Mouse (Mus musculus): ENCODE results near the gene Ddit4.
"Not testable (repeated sequence)": the region's sequence is repeated elsewhere in the genome, so short reads cannot be mapped to it uniquely, and the experiment has no call there.

The Ddit4 gene

GRCm38 (mm10) chr10:59951211-59952151, at the start of gene Ddit4:
Ddit4 (minus strand) TSS chr10:59951834.
- DNase-seq (ENCODE audit: low spot score), result peak; percentile 96

GRCm38 (mm10) chr10:59999057-59999456, 47.4 kb upstream of the Ddit4 start:
- no peak for DNase-seq (ENCODE audit: low spot score)

DNA sequence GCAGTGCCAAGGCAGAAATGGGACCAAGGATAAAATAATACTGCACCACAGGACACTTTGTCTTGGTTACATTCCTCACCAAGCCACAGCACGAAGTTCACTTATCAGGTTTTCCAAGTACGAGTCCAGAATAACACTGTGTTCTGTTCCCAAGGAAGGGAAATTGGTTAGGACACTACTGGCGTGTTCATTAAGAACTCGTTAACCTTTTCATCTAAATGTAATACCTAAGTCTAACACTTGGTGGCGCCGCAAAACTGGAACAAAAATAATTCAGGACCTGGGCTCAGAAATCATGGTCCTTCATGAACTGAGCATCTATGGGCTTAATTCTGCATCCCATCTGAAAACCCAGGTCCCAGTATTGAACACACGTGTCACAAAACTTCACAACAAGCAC, 46.0 kb upstream of the Ddit4 start:
- peak; percentile 46 for DNase-seq (ENCODE audit: low spot score)

DNA sequence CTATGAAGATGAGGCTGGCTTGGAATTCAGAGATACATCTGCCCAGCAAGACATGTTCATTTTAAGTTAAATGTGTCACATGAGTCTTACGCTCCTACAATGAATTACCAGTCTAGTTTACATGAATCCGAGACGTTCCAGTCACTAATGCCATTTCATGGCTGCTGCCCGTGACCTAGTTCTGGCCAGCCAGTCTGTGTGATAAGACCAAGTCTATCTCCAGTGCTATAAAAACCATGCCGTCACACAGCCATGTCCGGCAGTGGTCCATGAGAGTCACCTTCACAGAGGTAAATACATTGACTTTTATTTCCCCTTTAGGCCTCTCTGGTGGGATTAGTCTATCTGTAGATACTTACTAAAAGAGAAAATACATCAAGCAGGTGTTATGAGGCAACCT, 44.3 kb upstream of the Ddit4 start:
- no peak for DNase-seq (ENCODE audit: low spot score)

DNA sequence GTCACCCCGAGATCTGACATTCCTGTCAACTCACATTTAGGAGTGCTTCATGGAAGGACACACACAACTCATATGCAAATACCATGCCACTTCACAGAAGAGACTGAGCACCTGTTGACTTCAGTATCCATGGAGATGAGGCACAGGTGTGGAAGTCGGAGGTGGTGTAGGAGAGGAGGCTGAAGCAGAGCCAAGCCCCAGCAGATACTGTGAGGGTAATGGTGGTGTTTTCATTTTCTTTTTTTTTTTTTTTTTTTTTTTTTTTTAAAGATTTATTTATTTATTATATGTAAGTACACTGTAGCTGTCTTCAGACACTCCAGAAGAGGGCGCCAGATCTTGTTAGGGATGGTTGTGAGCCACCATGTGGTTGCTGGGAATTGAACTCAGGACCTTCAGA, 42.2 kb upstream of the Ddit4 start:
- not testable (repeated sequence) for DNase-seq (ENCODE audit: low spot score)

DNA sequence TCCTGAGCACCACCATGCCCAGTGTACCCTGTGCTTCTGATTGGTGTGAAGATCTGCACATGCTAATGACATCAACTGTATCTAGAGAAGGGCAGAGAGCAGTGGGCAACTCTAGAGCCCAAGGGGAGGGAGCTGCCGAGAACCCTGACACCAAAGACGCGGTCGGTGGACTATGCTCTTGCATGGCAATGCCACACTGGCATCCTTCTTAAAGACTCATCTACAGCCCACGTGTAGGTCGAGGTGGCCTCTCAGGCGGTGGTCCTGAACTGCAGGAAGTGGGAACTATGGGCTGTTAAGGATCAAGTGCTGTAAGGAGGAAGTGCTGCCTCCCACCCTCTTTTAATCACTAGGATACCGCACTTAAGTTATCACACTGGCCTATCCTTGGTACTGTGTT, 40.4 kb upstream of the Ddit4 start:
- DNase-seq (ENCODE audit: low spot score), result no peak

GRCm38 (mm10) chr10:59991262-59991880, 39.7 kb upstream of the Ddit4 start:
- no peak for DNase-seq (ENCODE audit: low spot score)

DNA sequence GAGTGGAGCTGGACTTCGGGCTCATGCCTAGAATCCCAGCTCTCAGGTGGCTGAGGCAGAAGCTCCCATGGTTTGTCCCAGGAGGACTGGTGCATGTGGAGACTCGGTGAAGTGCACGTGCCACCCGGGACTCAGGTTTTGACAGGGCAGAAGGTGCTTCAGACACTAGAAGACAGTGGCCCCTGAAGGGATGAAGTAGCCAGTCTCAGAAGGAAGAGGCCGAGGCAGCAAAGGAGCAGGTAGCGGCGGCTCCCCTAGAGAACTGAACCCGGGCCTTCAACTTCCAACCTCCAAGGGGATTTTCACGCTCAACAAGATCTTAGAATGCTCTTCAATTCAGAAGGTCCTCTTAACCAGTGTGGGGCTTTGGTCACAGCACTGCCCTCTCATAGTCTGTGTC, 38.8 kb upstream of the Ddit4 start:
- DNase-seq (ENCODE audit: low spot score), result no peak

- no peak for DNase-seq (ENCODE audit: low spot score)
Observed at GRCm38 (mm10) chr10:59988036-59988435, 36.4 kb upstream of the Ddit4 start.

GRCm38 (mm10) chr10:59982379-59982873, 30.8 kb upstream of the Ddit4 start:
- DNase-seq (ENCODE audit: low spot score), result no peak

- DNase-seq (ENCODE audit: low spot score), result no peak
Observed at GRCm38 (mm10) chr10:59981792-59982191, 30.2 kb upstream of the Ddit4 start.

- DNase-seq (ENCODE audit: low spot score), result no peak
Observed at GRCm38 (mm10) chr10:59981336-59981735, 29.7 kb upstream of the Ddit4 start.

DNA sequence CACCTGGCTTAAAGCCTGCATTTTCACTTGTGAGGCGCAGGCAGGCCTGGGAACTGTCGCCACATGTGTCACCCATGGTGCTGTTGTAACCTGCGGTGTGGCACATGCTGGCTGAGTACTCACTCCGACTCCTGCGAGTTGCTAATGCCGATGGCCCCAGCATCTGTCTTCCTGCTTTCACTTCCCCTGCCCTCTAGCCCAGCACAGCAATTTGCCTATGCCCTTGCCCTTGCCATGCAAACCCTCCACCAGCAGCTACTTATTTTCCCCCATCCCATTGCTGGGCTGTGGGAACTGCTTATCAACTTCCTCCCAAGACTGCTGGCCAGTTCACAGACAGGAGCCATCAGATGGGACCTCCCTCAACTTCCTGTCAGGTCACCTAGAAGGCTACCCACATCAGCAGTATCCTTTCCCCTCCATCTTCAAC, 29.2 kb upstream of the Ddit4 start:
- DNase-seq (ENCODE audit: low spot score), result peak; percentile 29

GRCm38 (mm10) chr10:59978873-59979743, 27.5 kb upstream of the Ddit4 start:
- DNase-seq (ENCODE audit: low spot score), result no peak

DNA sequence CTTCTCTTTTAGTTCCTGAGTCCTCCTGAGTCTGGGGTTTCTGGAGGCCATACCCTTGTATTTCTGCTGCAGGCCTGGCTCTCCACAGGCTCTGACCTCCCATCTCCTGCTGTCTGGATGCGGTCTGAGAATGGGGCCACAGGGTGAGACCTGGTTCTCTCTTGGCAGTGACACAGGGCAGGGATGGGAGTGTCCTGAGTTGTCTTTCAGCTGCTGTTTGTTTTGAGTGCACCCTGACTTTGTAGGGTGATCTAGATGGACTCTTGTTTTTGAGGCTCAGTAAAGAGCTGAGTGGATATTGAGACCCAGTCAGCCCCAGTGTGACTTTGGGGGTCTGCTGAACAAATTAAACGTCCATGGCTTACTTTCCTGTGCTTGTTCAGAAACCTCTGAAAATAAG, 26.8 kb upstream of the Ddit4 start:
- no peak for DNase-seq (ENCODE audit: low spot score)

DNA sequence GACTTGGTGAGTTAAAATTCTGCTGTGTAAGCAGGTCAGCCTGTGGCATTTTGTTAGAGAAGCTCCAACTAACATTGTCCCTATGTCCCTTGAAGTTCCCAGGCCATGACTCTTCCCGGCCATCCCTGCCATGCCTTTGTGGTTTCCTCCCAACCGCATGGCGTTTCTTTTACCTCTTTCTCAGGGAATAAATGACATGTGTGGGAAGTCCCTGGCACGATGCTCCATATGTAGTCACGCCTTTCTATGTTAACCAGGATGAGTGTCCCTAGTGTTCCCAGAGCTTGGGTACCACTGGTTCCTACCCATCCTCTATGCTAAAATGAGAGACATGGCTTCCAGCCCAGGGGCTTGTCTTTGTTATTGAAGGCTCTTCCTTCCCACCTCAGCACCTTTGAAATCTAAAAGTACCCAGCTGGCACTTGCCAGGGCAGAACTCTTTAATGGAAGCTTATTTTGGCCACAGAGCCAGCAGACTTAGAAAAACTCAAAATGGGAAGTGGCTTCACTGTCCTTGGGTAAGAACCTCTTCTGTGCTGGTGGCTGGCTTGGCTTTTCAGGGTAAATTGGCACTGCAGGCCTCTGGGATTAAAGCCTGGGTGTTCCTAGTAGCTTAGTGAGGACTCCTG, 26.2 kb upstream of the Ddit4 start:
- no peak for DNase-seq (ENCODE audit: low spot score)

DNA sequence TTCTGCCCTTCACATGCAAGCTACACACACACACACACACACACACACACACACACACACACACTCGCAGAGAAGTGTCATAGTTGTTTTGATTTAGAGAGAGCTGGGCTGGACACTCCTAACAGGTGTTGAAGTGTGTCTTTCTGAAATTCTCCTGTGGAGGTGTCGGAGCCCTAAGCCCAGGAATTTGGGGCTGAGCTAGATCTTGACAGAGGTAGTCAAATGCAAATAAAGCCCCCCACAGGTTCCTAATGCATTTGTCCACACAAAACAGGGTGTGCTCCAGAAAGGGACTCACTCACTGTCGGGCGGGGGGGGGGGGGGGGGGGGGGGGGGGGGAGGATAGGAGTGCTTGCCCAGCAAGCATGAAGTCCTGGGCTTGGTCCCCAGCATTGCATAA, 25.5 kb upstream of the Ddit4 start:
- no peak for DNase-seq (ENCODE audit: low spot score)

DNA sequence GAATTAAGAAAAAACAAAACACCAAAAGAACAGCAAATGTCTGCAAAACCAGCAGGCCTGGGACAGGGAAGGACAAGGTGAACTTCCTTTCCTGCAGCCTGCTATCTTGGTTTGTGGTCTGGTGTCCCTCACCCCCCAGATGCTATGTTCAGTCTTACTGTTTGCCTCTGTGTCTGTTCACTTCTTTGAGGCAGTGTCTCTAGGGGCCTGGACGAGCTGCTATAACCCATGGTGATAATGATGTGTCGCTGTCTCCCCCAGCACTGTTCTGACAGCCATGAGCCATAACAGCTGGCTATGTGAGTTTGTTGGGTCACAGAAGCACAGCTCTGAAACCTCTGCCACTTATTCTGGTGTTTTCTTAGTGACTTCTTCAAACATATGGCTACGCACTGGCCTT, 23.2 kb upstream of the Ddit4 start:
- DNase-seq (ENCODE audit: low spot score), result no peak

GRCm38 (mm10) chr10:59974191-59974664, 22.6 kb upstream of the Ddit4 start:
- DNase-seq (ENCODE audit: low spot score), result peak; percentile 48

DNA sequence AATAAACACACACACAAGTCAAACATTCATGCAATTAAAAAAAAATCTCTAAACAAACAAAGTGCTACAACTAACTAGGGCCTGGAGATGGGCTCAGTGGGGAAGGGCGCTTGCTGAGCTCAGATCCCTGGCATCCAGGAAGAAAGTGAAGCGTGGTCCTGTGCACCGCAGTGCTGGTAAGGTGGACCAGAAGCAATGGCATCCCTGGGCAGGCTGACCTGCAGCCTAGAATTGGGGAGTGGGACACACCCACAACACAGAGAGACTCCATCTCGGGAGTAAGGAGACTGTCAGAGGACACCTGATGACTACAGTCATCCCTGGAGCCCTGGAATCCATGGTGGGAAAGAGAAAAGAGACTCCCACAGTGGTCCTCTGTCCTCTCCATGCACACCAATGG, 21.8 kb upstream of the Ddit4 start:
- DNase-seq (ENCODE audit: low spot score), result no peak

GRCm38 (mm10) chr10:59972999-59973398, 21.4 kb upstream of the Ddit4 start:
- no peak for DNase-seq (ENCODE audit: low spot score)

GRCm38 (mm10) chr10:59972534-59972933, 20.9 kb upstream of the Ddit4 start:
- no peak for DNase-seq (ENCODE audit: low spot score)
